Mouse (Mus musculus) midbrain, embryonic 12.5 days (tissue): Measurements from ENCODE around the gene Mcpt1. TPM values are rescaled to one million over a fixed set of nuclear protein-coding genes. Genes with fewer than 3 reads are reported as not detected.
"Not testable (repeated sequence)": the region's sequence is repeated elsewhere in the genome, so short reads cannot be mapped to it uniquely, and the experiment has no call there.

ENCODE experiments used
- ATAC-seq: fragments of 200-750 bp; cut with Nextera tagmentation; 2 replicates; pipeline ENCODE4 v1.8.0; 2017; ENCODE audit warnings: low read depth, moderate TSS enrichment, moderate library complexity; ENCODE audit not compliant: low FRiP score
- H3K27ac ChIP-seq: fragments of 300-500 bp; sonication (generic); replicated peaks from 2 replicates; pipeline ENCODE4 v1.5.1; 2016; ENCODE audit warnings: mild to moderate bottlenecking
- H3K27me3 ChIP-seq: fragments of 300-500 bp; sonication (generic); 2 replicates; pipeline ENCODE4 v1.6.1; 2016; ENCODE audit warnings: mild to moderate bottlenecking
- H3K36me3 ChIP-seq: fragments of 300-500 bp; sonication (generic); 2 replicates; pipeline ENCODE4 v1.6.1; 2016
- H3K4me1 ChIP-seq: fragments of 300-500 bp; sonication (generic); 2 replicates; pipeline ENCODE4 v1.6.1; 2016
- H3K4me2 ChIP-seq: fragments of 300-500 bp; sonication (generic); replicated peaks from 2 replicates; pipeline ENCODE4 v1.6.1; 2016; ENCODE audit warnings: mild to moderate bottlenecking, moderate library complexity
- H3K4me3 ChIP-seq: fragments of 300-500 bp; sonication (generic); 2 replicates; pipeline ENCODE4 v1.5.1; 2016; ENCODE audit warnings: mild to moderate bottlenecking
- H3K9ac ChIP-seq: fragments of 300-500 bp; sonication (generic); replicated peaks from 2 replicates; pipeline ENCODE4 v1.6.1; 2016; ENCODE audit warnings: mild to moderate bottlenecking, moderate library complexity
- H3K9me3 ChIP-seq: fragments of 300-500 bp; sonication (generic); 2 replicates; pipeline ENCODE4 v1.6.1; 2016; ENCODE audit warnings: mild to moderate bottlenecking
- WGBS: fragments of 180-500 bp; shearing (Covaris S2); methylation state at CpG from one replicate; pipeline ENCODE4 v1.1.7; 2016; 5-methylcytosine and 5-hydroxymethylcytosine counted together
- polyA plus RNA-seq: library from polyadenylated mRNA; unstranded; fragments of >200 nt; fragmentation: Nextera tagmentation; extraction: Ambion mirVana; gene quantifications from 2 replicates; pipeline ENCODE4 v1.2.1, GENCODE M21; 2016

Mcpt1 gene
- polyA plus RNA-seq, result not detected in 2 replicates

GRCm38 (mm10) chr14:56017671-56018070, at the start of gene Mcpt1:
TSS of gene Mcpt1 (plus strand) at chr14:56017971.
- not testable (repeated sequence) for H3K27ac ChIP-seq, H3K27me3 ChIP-seq, H3K4me2 ChIP-seq, ATAC-seq, H3K4me3 ChIP-seq, H3K9ac ChIP-seq, H3K4me1 ChIP-seq, H3K36me3 ChIP-seq, H3K9me3 ChIP-seq
- 88% methylated on average over 3 of the region's 3 CpGs for WGBS

GRCm38 (mm10) chr14:55987464-55987863, 30.3 kb upstream of the Mcpt1 start:
- not testable (repeated sequence) for ATAC-seq, H3K36me3 ChIP-seq, H3K9ac ChIP-seq, H3K27me3 ChIP-seq, H3K9me3 ChIP-seq, H3K4me3 ChIP-seq, H3K27ac ChIP-seq, H3K4me2 ChIP-seq, H3K4me1 ChIP-seq
- 84% methylated on average over 2 of the region's 3 CpGs for WGBS

- Histone ChIP-seq H3K4me2 (no peak overlapping the region), H3K27ac (no peak overlapping the region), H3K4me1 (no peaks in the 10 kb centered on the region), H3K27me3 (no peaks in the 10 kb centered on the region), H3K4me3 (no peak overlapping the region), H3K36me3 (no peaks in the 10 kb centered on the region), H3K9ac (no peak overlapping the region), H3K9me3 (no peaks in the 10 kb centered on the region)
- ATAC-seq, result no peak
- 71% methylated on average over 3 of the region's 3 CpGs for WGBS
Observed at GRCm38 (mm10) chr14:56013147-56013546, 4.6 kb upstream of the Mcpt1 start.

- Histone ChIP-seq H3K36me3 (no peaks in the 10 kb centered on the region), H3K27me3 (no peaks in the 10 kb centered on the region), H3K9ac (no peak overlapping the region), H3K4me2 (no peak overlapping the region), H3K9me3 (no peaks in the 10 kb centered on the region), H3K27ac (no peak overlapping the region), H3K4me1 (no peaks in the 10 kb centered on the region), H3K4me3 (no peak overlapping the region)
- WGBS, result 91% methylated on average over 2 of the region's 2 CpGs
- no peak for ATAC-seq
Observed at GRCm38 (mm10) chr14:56013924-56014323, 3.8 kb upstream of the Mcpt1 start.

- WGBS, result 76% methylated on average over 1 of the region's 1 CpGs
- ATAC-seq, result no peak
- H3K4me1 ChIP-seq, result no peaks in the 10 kb centered on the region
Observed at GRCm38 (mm10) chr14:56019446-56019845, 1.7 kb downstream of the Mcpt1 start.

GRCm38 (mm10) chr14:56021305-56021704, 3.5 kb downstream of the Mcpt1 start:
- not testable (repeated sequence) for H3K9ac ChIP-seq, H3K4me2 ChIP-seq, H3K4me3 ChIP-seq, H3K27ac ChIP-seq, H3K4me1 ChIP-seq, H3K36me3 ChIP-seq, H3K27me3 ChIP-seq, ATAC-seq, H3K9me3 ChIP-seq
- 86% methylated on average over 4 of the region's 4 CpGs for WGBS

More at GRCm38 (mm10) chr14:56019446-56019845, 1.7 kb downstream of the Mcpt1 start:
- Histone ChIP-seq H3K9ac (no peak overlapping the region), H3K27ac (no peak overlapping the region), H3K9me3 (no peaks in the 10 kb centered on the region), H3K27me3 (no peaks in the 10 kb centered on the region), H3K36me3 (no peaks in the 10 kb centered on the region), H3K4me2 (no peak overlapping the region), H3K4me3 (no peak overlapping the region)

- 75% methylated on average over 3 of the region's 3 CpGs for WGBS
- not testable (repeated sequence) for H3K4me1 ChIP-seq, H3K9ac ChIP-seq, H3K36me3 ChIP-seq, H3K4me3 ChIP-seq, H3K9me3 ChIP-seq, H3K27ac ChIP-seq, H3K27me3 ChIP-seq, H3K4me2 ChIP-seq, ATAC-seq
Observed at GRCm38 (mm10) chr14:56030395-56030794, 12.6 kb downstream of the Mcpt1 start, which contains the start of gene Mcpt9. TSS of gene Mcpt9 (minus strand) at chr14:56030495.

GRCm38 (mm10) chr14:56034433-56034832, 16.7 kb downstream of the Mcpt1 start:
- no peaks in the 10 kb centered on the region for H3K9me3 ChIP-seq
- no peak overlapping the region for H3K9ac ChIP-seq
- H3K27ac ChIP-seq, result no peak overlapping the region
- H3K4me3 ChIP-seq, result no peak overlapping the region
- no peak overlapping the region for H3K4me2 ChIP-seq
- H3K27me3 ChIP-seq, result no peaks in the 10 kb centered on the region
- WGBS, result 92% methylated on average over 2 of the region's 2 CpGs
- no peaks in the 10 kb centered on the region for H3K36me3 ChIP-seq
- H3K4me1 ChIP-seq, result no peaks in the 10 kb centered on the region
- ATAC-seq, result no peak

GRCm38 (mm10) chr14:56041792-56042191, 24.0 kb downstream of the Mcpt1 start, which contains the start of gene Mcpt2:
TSS of gene Mcpt2 (plus strand) at chr14:56042041.
- 81% methylated on average over 1 of the region's 1 CpGs for WGBS
- H3K4me2 ChIP-seq, H3K4me1 ChIP-seq, H3K27ac ChIP-seq, H3K9me3 ChIP-seq, H3K4me3 ChIP-seq, H3K27me3 ChIP-seq, H3K9ac ChIP-seq, ATAC-seq, H3K36me3 ChIP-seq: not testable (repeated sequence)

GRCm38 (mm10) chr14:56055408-56055807, 37.6 kb downstream of the Mcpt1 start:
- Histone ChIP-seq H3K27me3 (no peaks in the 10 kb centered on the region), H3K36me3 (no peaks in the 10 kb centered on the region), H3K4me2 (no peak overlapping the region), H3K9me3 (no peaks in the 10 kb centered on the region), H3K9ac (no peak overlapping the region), H3K4me1 (no peaks in the 10 kb centered on the region), H3K27ac (no peak overlapping the region), H3K4me3 (no peak overlapping the region)
- no peak for ATAC-seq
- 94% methylated on average over 3 of the region's 3 CpGs for WGBS

GRCm38 (mm10) chr14:56057722-56058121, 40.0 kb downstream of the Mcpt1 start:
- Histone ChIP-seq H3K4me2 (no peak overlapping the region), H3K27me3 (no peaks in the 10 kb centered on the region), H3K4me3 (no peak overlapping the region), H3K9ac (no peak overlapping the region), H3K9me3 (no peaks in the 10 kb centered on the region), H3K4me1 (no peaks in the 10 kb centered on the region), H3K27ac (no peak overlapping the region), H3K36me3 (no peaks in the 10 kb centered on the region)
- no peak for ATAC-seq
- WGBS, result 88% methylated on average over 4 of the region's 4 CpGs

- H3K9me3 ChIP-seq, H3K27ac ChIP-seq, H3K27me3 ChIP-seq, H3K9ac ChIP-seq, H3K36me3 ChIP-seq, H3K4me1 ChIP-seq, H3K4me2 ChIP-seq, ATAC-seq, H3K4me3 ChIP-seq: not testable (repeated sequence)
- WGBS, result 73% methylated on average over 3 of the region's 3 CpGs
Observed at GRCm38 (mm10) chr14:56062213-56062612, 44.4 kb downstream of the Mcpt1 start, which contains the start of gene Mcpt4. TSS of gene Mcpt4 (minus strand) at chr14:56062313.
